Mouse (Mus musculus): ENCODE data around the gene Scaf11. TPM values are rescaled to one million over a fixed set of nuclear protein-coding genes. Genes with fewer than 3 reads are reported as not detected.
A peak's percentile ranks its signal among the peaks of the same experiment; 100 is the strongest.

Gene Scaf11
- polyA plus RNA-seq, 1 experiment: 32.1 TPM

DNA sequence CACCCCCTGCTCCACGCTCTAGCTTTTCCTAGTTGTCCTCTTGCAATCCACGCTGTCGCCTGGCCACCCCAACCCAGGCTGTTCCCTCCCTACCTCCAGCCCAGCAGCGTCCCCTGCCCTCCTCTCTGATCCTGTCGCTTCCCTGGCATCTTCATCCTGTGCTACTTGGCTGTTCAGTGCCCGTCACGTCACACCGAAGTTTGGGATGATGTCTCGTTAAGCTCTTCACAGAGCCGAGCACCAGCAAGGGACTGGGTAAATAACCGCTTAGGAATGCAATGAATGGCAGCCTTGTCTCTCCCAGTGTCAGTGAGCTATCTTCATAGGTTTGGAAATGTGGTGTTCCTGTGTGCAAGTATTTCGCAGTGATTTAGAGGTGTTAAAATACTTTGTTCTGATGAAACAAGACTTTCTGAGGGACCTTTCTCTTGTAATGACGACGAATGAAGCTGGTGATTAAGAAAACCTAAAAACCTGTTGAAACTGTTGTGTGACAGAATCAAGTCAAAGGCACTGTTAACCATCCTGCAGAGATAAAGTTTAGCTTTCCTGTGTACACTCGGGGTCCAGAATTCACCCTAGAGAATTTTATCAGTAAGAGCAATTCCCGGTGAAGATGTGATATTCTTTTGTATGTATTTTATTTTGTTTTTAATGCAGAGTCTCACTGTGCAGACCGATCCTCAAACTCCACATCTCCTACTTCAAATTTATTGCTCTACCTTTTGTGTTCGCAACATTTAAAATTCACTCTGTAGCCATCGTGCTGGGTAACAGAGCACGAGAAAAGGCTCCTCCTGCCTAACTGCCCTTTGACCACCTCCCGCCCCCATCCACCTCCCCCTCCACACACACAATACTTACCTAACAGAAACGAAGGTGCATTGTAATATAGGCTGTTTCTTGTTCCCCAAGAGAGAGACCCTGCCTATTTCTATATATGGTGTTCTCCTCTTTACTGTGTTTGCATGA is 1.2 kb upstream of the Scaf11 start:
- Histone ChIP-seq H3K4me1 (ENCODE audit: control insufficient read depth, insufficient read depth, low read length) (no peaks in the 10 kb centered on the region; the same call in 1 of the 2 replicates), H3K4me3 (replicated peaks; ENCODE audit: control insufficient read depth, low read depth, low read length) (peak overlapping the region; percentile 94), H3K27ac (ENCODE audit: control insufficient read depth, insufficient read depth, low read depth, low read length, poor library complexity) (peak overlapping the region; percentile 95)
- no peak for TF ChIP-seq CTCF (IDR thresholded peaks at IDR 0.05; ENCODE audit: control insufficient read depth, insufficient read depth, low read length)
- 0 out of 2 replicates have a peak, but pooled peaks have one; percentile 10 for TF ChIP-seq POLR2A (IDR thresholded peaks at IDR 0.05; ENCODE audit: borderline replicate concordance, control insufficient read depth, low read depth, low read length)
- WGBS: 8% methylated on average over 22 of the region's 22 CpGs

GRCm38 (mm10) chr15:96460451-96460729 is 253 bp downstream of the Scaf11 start:
- under 1% methylated on average over 49 of the region's 50 CpGs for WGBS
- peak overlapping the region; percentile 100 for H3K27ac ChIP-seq (ENCODE audit: control insufficient read depth, insufficient read depth, low read depth, low read length, poor library complexity)
- peak overlapping the region; percentile 86 for H3K4me3 ChIP-seq (replicated peaks; ENCODE audit: control insufficient read depth, low read depth, low read length)
- no peaks in the 10 kb centered on the region; the same call in 1 of the 2 replicates for H3K4me1 ChIP-seq (ENCODE audit: control insufficient read depth, insufficient read depth, low read length)
- TF ChIP-seq CTCF (IDR thresholded peaks at IDR 0.05; ENCODE audit: control insufficient read depth, insufficient read depth, low read length) (no peak), POLR2A (IDR thresholded peaks at IDR 0.05; ENCODE audit: borderline replicate concordance, control insufficient read depth, low read depth, low read length) (no peak)

- no peaks in the 10 kb centered on the region; the same call in 1 of the 2 replicates for H3K4me1 ChIP-seq (ENCODE audit: control insufficient read depth, insufficient read depth, low read length)
- TF ChIP-seq POLR2A (IDR thresholded peaks at IDR 0.05; ENCODE audit: borderline replicate concordance, control insufficient read depth, low read depth, low read length) (peak; percentile 55; the same call in 1 of the 2 replicates), CTCF (IDR thresholded peaks at IDR 0.05; ENCODE audit: control insufficient read depth, insufficient read depth, low read length) (no peak)
- whole genome bisulfite sequencing: under 1% methylated on average over 65 of the region's 71 CpGs
Observed at GRCm38 (mm10) chr15:96459741-96460450, 747 bp downstream of the Scaf11 start.

DNA sequence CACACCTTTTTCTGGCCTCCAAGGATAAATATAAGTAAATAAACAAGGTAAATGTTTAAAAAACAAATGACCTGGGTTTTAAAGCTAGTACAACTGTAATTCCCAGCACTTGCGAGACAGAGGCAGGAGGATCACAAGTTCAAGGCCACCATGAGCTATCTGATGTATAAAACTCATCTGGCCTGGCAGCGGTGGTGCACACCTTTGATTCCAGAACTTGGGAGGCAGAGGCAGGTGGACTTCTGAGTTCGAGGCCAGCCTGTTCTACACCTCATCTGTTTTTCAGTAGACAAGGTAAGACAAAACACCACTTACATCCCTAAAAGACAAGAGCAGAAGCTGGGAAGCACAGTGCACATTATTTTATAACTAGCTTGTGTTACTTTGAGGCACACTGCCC is 2.4 kb downstream of the Scaf11 start:
- Histone ChIP-seq H3K27ac (ENCODE audit: control insufficient read depth, insufficient read depth, low read depth, low read length, poor library complexity) (no peak overlapping the region), H3K4me1 (ENCODE audit: control insufficient read depth, insufficient read depth, low read length) (no peaks in the 10 kb centered on the region; the same call in 1 of the 2 replicates), H3K4me3 (replicated peaks; ENCODE audit: control insufficient read depth, low read depth, low read length) (no peak overlapping the region)
- TF ChIP-seq CTCF (IDR thresholded peaks at IDR 0.05; ENCODE audit: control insufficient read depth, insufficient read depth, low read length) (no peak), POLR2A (IDR thresholded peaks at IDR 0.05; ENCODE audit: borderline replicate concordance, control insufficient read depth, low read depth, low read length) (no peak)
- 87% methylated on average over 3 of the region's 3 CpGs for WGBS

More at GRCm38 (mm10) chr15:96459741-96460450, 747 bp downstream of the Scaf11 start:
- Histone ChIP-seq H3K4me3 (replicated peaks; ENCODE audit: control insufficient read depth, low read depth, low read length) (peak overlapping the region; percentile 86), H3K27ac (ENCODE audit: control insufficient read depth, insufficient read depth, low read depth, low read length, poor library complexity) (peak overlapping the region; percentile 100)

DNA sequence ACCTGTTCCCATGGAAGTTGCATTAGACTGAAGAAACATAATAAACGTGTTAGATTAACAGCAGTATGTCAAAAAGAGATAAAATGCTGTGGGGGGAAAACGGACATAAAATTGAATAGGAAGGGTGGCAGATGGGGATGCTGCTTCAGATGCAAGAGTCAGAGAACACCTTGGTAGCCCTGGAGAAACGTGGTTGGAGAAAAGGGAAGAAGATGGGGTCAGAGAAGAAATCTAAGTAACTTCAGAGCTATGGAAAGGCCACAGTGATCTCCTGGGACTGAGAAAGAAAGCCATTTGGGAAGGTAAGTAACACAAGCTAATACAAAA is 3.3 kb downstream of the Scaf11 start:
- 27% methylated on average over 3 of the region's 3 CpGs for WGBS
- Histone ChIP-seq H3K4me1 (ENCODE audit: control insufficient read depth, insufficient read depth, low read length) (no peaks in the 10 kb centered on the region; the same call in 1 of the 2 replicates), H3K4me3 (replicated peaks; ENCODE audit: control insufficient read depth, low read depth, low read length) (no peak overlapping the region), H3K27ac (ENCODE audit: control insufficient read depth, insufficient read depth, low read depth, low read length, poor library complexity) (no peak overlapping the region)
- TF ChIP-seq CTCF (IDR thresholded peaks at IDR 0.05; ENCODE audit: control insufficient read depth, insufficient read depth, low read length) (no peak), POLR2A (IDR thresholded peaks at IDR 0.05; ENCODE audit: borderline replicate concordance, control insufficient read depth, low read depth, low read length) (no peak)

GRCm38 (mm10) chr15:96456651-96457337 is 3.8 kb downstream of the Scaf11 start:
- no peak overlapping the region for H3K4me3 ChIP-seq (replicated peaks; ENCODE audit: control insufficient read depth, low read depth, low read length)
- no peak for TF ChIP-seq CTCF (IDR thresholded peaks at IDR 0.05; ENCODE audit: control insufficient read depth, insufficient read depth, low read length)
- TF ChIP-seq POLR2A (IDR thresholded peaks at IDR 0.05; ENCODE audit: borderline replicate concordance, control insufficient read depth, low read depth, low read length): no peak
- WGBS: 55% methylated on average over 5 of the region's 5 CpGs
- no peak overlapping the region for H3K27ac ChIP-seq (ENCODE audit: control insufficient read depth, insufficient read depth, low read depth, low read length, poor library complexity)
- no peaks in the 10 kb centered on the region; the same call in 1 of the 2 replicates for H3K4me1 ChIP-seq (ENCODE audit: control insufficient read depth, insufficient read depth, low read length)

DNA sequence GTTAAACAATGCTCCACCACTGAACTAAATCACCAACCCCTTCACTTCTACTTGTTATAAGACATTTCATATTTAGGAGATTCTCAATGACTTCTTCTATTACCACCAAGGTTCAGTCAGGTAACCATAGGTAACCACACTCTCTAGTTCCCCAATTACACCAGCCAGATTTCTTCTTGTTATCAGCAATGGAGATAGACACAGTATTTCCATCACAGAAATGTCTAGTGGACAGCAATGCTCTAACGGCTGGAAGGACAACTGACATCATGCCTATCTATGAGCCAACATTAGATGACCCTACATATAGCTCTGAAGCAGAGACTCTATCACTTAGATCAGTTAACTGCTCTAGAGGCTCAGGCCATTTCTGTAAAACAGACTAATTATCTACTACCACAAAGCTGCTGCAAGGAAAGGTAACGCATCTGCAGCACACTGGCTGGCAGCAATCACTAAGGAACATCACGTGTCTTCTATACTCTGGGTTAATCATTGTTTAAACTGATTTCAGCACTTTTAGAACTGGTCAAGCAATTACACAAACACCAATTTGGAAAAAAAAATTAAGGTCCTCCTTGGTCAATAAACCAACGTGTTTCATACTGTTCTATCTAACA is 4.9 kb downstream of the Scaf11 start:
- Histone ChIP-seq H3K4me1 (ENCODE audit: control insufficient read depth, insufficient read depth, low read length) (no peaks in the 10 kb centered on the region; the same call in 1 of the 2 replicates), H3K27ac (ENCODE audit: control insufficient read depth, insufficient read depth, low read depth, low read length, poor library complexity) (no peak overlapping the region), H3K4me3 (replicated peaks; ENCODE audit: control insufficient read depth, low read depth, low read length) (no peak overlapping the region)
- 54% methylated on average over 4 of the region's 4 CpGs for WGBS
- no peak for TF ChIP-seq CTCF (IDR thresholded peaks at IDR 0.05; ENCODE audit: control insufficient read depth, insufficient read depth, low read length)
- TF ChIP-seq POLR2A (IDR thresholded peaks at IDR 0.05; ENCODE audit: borderline replicate concordance, control insufficient read depth, low read depth, low read length): no peak

All from bone marrow, adult 2 months (tissue).